18 mouse cellular contexts compared by ENCODE assay signal in genomic region chr5:24016912-24017311, GRCm38 (mm10).
"Had no signal": no experiment of that assay in that cellular context is flagged by ENCODE, and none has a peak within 500 bp of the region (broad histone marks: within the 10 kb centered on the region; RNA-seq: fewer than 3 reads in every experiment).

No protein-coding gene starts in this region.

- H3K4me2 ChIP-seq: liver, embryonic 15.5 days; lung, embryonic 14.5 days; midbrain, embryonic 12.5 days; neural tube, embryonic 13.5 days; neural tube, embryonic 15.5 days; stomach, embryonic 15.5 days had no signal

- H3K9me3 ChIP-seq: liver, embryonic 15.5 days; neural tube, embryonic 13.5 days; neural tube, embryonic 15.5 days; stomach, embryonic 15.5 days had no signal

- H3K27ac ChIP-seq: liver, embryonic 15.5 days; midbrain, embryonic 12.5 days; neural tube, embryonic 13.5 days; neural tube, embryonic 15.5 days; stomach, embryonic 15.5 days; stomach, postnatal 0 days had no signal

- H3K36me3 ChIP-seq: midbrain, embryonic 12.5 days; neural tube, embryonic 13.5 days; neural tube, embryonic 15.5 days; stomach, embryonic 15.5 days had no signal

- DNase-seq: lung, adult 18-20 months; lung, embryonic 14.5 days; lung, postnatal 10 days; lung, postnatal 4 days; midbrain, embryonic 14.5 days; right cerebral cortex, postnatal 14 days; thymus, adult 2 months; thymus, postnatal 25 days; thymus, postnatal 4 days had no signal

- H3K9ac ChIP-seq: liver, embryonic 15.5 days; lung, embryonic 14.5 days; midbrain, embryonic 12.5 days; neural tube, embryonic 13.5 days; neural tube, embryonic 15.5 days; stomach, embryonic 15.5 days had no signal

- H3K27me3 ChIP-seq: liver, embryonic 15.5 days; megakaryocyte, embryonic 14.5 days; midbrain, embryonic 12.5 days; neural tube, embryonic 13.5 days; neural tube, embryonic 15.5 days; stomach, embryonic 15.5 days had no signal

- ATAC-seq: midbrain, embryonic 16.5 days had no signal

- H3K4me3 ChIP-seq: liver, embryonic 15.5 days; megakaryocyte, embryonic 14.5 days; midbrain, embryonic 12.5 days; myocyte; neural tube, embryonic 13.5 days; neural tube, embryonic 15.5 days; stomach, embryonic 15.5 days had no signal
